Mouse (Mus musculus) skeletal muscle tissue, adult 2 months (tissue): ENCODE results near the gene Irgm1.
"Not testable (repeated sequence)": the region's sequence is repeated elsewhere in the genome, so short reads cannot be mapped to it uniquely, and the experiment has no call there.

Experiments used
- DNase-seq: peaks from one replicate; pipeline ENCODE4 v3.0.0-alpha.2; 2012; ENCODE audit warnings: low read depth, low spot score

Irgm1 gene

DNA sequence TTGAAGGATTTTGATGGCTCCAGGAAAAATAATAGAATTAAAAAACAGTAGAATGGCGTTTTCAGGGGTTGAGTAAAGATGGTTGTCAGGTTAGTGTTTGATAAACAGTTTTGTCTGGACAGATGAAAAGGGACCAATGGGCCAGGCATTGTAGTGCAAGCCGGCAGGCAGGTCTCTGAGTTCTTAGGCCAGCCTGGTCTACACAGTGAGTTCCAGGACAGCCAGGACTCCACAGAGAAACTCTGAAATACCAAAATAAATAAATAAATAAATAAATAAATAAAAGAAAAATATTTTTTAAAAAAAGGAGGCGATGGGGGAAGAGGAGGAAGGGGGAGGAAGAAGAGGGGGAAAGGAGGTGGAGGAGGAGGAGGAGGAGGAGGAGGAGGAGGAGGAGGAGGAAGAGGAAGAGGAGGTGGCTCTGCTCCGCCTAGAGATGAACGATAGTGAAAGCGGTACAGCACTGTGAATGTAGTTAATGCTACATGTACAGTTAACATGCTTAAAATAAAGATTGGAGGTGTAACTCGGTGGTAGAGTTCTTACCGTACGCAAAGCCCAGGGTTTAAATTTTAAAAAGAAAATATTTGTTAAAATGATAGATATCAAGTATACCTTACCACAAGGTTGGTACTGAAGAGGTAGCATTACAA lies 38.3 kb downstream of the Irgm1 start:
- no peak for DNase-seq

DNA sequence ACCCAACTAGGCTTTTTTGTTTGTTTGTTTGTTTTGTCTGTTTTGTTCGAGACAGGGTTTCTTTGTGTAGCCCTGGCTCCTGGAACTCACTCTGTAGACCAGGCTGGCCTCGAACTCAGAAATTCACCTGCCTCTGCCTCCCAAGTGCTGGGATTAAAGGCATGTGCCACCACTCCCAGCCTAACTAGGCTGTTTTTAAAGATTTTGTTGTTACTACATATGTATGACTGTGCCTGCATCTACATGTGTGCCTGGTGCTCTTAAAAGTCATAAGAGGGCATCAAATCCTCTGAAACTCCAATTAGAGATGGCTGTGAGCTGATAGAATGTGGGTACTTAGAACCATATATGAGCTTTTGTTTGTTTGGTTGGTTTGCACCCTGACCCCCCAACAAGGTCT lies 40.2 kb downstream of the Irgm1 start:
- no peak for DNase-seq

DNA sequence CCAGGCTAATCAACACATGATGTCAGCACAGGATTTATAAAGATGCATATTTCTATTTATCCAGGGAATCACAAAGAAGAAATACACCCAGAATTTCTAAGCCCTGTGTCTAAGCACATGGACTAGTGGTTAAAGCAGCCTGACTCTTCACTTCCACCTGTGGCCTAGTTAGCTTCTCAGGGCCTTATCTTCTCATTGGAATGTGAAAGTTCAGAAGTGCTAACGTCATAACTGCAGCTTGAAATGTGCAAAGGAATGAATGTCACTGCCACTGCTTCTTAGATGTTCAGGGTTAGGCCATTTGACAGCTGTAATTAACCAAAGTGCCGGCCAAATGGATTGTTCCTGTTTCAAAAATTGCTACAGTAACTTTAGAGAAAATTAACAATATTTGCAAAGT lies 41.2 kb downstream of the Irgm1 start:
- no peak for DNase-seq

DNA sequence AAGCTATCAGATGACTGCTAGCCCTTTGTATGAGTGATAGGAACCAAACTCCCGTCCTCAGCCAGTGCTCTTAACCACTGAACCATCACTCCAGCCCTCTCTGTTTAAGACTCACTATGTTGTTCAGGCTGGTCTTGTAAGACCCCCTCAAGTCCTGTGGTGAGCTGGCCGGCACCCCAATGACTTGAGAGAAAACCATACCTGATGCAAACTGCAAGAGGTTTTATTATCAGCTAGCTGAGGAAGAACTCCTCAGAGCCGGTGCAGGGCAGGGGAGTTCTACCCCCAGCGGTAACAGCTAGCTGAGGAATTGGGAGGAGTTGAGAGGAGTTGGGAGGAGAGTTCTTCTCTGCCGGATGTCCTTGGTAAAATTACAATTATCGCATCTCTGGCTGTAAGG lies 43.6 kb downstream of the Irgm1 start:
- DNase-seq: no peak

DNA sequence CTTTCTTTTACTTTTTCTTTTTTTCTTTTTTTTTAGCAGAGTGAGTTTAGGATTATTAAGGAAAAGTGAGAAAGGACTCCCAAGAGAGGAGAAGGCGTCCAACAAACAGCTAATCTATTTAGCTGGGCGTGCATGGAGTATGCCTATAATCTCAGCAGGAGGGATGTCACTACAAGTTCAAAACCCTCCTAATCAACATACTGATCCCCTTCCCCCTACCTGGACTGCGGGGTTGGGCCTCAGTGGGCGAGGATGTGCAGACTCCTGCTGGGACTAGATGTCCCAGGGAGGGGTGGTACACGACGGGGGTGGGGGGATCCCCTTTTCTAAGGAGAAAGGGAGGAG lies 44.8 kb downstream of the Irgm1 start:
- no peak for DNase-seq

DNA sequence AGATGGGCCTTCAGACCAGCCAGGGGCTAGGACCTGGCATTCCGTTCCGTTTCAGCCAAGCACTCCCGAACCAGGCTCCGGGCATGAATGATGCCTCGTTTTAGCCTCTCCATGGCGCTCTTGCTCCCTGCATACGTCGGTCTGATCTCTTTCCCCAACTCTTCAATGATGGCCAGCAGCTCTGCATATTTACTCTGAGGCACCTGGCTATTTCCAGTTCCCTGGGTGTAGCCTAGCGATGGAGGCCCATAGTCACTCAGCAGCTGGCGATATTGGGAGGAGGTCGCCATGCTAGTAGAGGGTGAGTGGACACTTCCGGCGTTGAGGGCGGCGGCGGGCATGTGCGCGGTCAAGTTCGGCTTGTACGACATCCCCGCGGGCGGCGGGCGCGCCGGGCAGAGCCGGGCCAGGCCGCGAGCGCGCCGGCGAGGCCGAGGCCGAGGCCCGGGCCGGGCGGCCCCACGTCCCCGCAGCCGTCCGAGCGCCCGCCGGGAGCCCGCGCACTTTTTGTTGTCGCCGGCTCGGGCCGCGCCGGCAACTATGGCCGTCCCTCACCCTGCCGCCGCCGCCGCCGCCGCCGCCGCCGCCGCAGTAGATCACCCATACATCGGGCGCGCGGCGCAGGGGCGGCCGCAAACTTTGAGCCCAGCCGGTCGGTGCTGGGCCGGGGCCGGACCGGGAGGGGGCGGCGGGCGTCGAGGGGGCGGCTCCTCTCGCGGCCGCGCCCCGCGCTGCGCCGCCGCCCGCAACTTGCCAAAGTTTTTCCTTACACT lies 45.3 kb downstream of the Irgm1 start, which contains the start of the genes Trim7 and Gm12184:
TSS of gene Trim7 (plus strand) at position 162 of the 773 bp plus-strand sequence.
TSS of gene Gm12184 (minus strand) at position 677 of the 773 bp plus-strand sequence.
- DNase-seq: not testable (repeated sequence)

DNA sequence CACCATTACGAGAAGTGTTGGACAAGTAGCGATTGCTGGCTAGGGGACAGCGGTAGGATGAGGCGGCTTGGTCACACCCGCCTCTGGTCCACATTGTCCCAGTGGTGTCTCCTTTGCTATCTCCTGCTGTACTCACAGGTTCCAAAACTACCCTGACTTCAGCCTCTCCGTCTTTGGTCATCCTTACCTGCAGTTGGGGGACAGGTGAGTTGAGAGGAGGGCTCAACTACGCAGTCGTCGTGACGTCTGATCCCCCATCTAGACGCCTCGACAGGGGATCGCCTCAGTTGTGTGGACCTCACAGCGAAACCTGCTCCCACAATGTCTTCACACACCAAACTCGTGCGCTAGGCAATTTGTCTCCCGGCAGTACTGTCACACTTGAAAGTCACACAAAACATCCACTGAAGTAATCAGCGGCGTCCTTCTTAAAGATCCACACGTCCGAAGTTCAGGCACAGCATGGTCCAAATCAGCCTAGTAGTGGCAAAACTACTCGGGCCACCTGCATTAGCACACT lies 47.1 kb downstream of the Irgm1 start:
- no peak for DNase-seq

DNA sequence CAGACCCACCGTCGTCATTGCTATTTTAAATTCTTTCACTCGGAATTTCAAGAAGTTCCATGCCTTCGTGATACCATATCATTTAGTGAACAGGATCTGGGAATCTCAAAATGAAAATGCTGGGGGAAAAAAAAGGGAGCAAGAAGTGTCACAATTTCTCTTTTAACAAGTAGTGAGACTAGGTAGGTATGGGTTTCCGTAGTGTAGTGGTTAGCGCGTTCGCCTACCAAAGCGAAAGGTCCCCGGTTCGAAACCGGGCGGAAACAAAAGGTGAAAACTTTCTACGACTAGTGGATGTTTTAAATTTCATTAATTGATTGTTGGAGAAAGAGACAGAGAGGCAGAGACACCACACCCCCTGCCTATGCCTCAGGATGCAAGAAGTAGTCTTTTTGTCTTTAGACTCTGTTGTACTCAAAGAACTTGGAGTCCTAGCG lies 47.9 kb downstream of the Irgm1 start:
- DNase-seq: no peak

DNA sequence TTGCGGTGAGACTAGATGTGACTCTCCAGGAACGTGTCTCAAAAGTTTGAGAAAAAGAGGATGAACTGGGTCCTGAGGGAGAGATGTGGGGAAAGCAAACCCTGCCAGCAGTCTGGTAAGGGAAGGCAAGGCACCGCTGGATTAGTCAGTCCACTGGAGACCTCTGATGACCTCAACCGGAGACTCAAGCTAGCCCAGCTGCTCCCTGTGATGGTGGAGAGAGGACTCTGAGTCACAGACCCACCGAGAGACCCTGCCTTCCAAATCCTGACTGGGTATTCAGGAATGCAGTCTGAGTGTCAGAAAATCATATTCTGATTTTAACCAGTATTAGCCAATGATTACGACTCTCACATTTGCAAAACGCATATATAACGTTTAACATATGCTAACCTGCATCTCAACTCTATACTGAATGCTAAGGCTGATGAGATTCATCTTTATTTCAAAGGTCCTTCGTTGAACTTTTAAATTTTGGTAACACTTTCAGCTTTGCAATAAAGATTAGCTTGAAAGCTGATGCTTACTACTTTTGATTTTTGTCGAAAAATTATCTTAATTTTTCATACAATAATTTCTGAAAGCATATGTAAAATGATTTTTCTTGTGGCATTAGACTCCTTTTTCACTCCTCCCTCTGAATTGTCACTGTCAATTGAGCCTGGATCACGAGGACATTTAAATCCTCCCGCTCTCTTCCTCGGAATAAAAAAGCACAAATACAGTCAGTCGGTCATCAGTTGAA lies 48.5 kb downstream of the Irgm1 start:
- DNase-seq: no peak

DNA sequence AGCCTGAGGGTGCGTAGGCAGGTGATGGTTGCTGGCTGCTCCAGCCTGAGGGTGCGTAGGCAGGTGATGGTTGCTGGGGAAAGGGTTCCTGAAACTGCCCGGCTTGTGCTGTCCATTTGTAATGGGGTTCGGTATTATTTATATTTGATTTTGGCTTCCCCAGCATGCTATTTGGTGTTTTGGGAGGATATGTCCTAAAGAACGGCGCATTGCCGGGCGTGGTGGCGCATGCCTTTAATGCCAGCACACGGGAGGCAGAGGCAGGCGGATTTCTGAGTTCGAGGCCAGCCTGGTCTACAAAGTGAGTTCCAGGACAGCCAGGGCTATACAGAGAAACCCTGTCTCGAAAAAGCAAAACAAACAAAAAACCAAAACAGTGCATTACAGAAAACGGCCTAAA lies 50.2 kb downstream of the Irgm1 start:
- not testable (repeated sequence) for DNase-seq

DNA sequence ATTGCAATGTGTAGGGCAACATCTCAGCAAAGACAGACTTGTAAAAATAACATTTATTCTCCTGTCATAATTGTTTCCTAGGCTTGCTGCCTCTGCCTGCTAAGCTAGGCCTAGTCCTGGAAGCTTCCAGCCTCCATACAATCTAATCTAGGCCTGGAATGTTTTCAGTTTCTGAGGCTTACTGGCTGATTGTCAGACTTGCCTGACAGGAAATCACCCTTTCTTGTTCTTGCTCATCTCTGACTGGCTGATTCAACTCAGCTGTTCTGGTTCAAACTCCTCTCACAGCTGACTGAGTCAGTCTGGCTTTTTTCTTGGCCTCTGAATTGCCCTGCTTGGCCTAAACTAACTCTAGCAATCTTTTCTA lies 51.2 kb downstream of the Irgm1 start:
- no peak for DNase-seq

DNA sequence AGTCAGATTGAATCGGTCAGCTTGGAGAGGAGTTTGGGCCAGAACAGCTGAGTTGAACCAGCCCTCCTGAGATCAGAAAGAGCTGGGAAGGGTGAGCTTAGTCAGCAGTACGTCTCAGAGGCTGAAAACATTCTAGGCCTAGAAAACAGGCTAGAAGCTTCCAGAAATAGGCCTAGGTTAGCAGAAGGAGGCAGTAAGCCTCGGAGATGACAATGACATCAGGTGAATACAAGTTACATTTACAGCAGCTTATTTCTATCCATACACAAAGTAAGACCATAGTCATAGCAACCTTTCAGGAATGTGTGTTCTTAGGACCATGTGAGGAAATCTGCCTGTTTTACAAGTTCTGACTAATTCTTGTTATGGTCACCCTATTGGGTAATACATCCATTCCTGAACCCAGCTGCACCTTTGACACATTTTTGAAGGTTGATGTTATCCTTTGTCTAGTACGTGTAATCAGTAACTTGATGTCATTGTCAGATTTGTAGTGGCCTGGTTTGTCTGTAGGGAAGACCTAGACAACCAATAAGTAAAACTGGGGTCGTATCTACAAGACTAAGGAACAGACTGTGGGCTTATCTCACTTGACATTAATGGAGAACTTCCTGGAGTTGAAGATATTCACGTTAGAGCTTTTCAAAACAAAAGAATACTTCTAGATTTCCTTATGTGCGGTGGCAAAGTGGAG lies 51.7 kb downstream of the Irgm1 start:
- no peak for DNase-seq

DNA sequence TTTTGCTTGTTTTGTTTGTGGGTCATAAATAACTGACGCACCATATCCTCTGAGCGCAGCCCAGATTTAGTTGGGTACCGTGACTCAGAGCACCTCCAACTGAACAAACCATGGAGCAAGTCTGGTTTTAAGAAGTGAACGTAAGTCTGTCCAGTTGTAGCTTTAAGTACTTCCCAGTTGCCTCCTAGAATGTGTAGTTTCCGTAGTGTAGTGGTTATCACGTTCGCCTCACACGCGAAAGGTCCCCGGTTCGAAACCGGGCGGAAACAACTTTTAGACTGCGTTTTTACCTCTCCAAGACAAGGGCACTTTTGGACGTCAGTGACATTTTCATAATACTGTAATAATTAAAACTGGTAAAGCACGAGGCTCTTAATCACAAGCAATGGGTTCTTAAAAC lies 53.1 kb downstream of the Irgm1 start:
- peak; percentile 97 for DNase-seq

DNA sequence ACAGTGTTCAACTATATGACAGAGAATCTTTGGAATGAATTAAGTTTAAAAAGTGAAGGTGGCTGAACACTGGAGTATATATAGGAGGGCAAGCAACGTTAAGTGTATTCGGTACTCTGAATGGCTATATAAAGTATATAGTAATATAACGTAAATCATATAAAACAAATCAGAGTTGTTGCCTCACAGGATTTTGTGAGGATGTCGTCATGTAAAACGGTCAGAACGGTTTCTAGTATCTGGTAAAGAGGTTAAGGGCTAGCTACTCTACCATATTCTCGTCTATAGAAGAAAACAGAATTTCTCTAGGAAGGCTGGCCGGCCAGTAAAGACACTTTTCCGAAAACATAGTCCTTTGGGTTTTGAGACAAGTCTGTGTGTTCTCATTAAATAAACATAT lies 53.7 kb downstream of the Irgm1 start:
- no peak for DNase-seq

DNA sequence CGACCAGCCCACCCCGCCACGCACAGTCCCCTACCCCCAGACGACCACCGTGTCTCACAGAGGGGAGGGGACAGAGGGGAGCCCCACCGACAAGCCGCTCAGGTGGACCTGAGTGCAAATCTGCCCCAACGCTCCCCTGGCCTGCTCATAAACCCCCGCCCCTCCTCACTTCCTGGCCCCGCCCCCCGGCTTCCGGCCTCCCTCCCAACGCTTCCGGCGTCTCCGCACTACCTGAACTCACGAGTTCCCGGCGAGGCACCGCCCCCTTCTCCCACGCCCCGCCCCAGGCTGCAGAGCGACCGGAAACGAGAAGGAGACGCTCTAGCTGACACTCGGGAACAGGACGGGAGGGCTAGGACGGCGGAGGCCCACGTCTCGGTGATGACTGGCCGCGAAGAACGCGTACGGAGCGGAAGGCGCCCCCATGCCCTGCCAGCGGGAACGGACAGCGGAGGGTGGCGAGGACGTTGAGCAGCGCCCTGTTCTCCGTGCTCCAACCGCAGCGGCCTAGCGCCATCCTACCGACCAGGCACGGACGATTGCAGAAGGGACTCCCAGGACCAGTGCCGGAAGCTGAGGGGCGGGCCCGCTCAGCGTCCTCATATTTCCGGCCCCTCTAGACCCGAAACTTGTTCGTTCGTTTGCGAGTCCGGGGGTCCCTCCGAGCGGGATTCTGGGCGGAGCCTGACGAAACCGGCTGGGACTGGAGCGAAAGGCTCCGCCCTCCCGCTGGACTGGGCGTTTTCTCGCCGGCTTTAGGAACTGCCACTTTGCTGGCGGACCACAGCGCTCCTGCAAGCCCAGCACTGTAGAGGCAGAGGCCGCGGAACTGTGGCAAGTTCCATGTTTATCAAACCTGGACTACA lies 54.5 kb downstream of the Irgm1 start, which contains the start of gene Trim41:
TSS of gene Trim41 (minus strand) at position 554 of the 866 bp plus-strand sequence.
- DNase-seq: peak; percentile 97

DNA sequence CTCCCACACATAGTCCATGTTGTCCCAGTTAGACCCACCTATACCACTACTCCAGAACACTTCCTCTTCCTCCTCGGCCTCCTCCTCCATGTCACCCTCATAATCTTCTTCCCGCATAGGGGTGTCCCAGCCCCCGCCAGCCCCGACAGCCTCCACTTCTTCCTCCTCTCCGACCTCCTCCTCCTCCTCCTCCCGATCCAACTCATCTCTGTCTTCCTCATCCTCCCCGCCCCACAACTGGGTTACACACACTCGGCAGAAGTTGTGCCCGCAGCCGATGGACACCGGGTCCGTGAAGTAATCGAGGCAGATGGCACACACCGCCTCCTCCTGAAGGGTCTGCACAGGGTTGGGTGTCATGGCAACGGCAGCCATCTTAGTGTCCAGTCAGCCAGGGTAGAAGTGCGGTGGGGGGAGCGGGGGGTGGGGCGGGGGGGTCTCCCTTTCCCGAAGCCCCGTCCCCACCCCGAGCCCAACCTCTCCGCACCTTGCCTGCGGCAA lies 55.2 kb downstream of the Irgm1 start:
- DNase-seq: no peak

DNA sequence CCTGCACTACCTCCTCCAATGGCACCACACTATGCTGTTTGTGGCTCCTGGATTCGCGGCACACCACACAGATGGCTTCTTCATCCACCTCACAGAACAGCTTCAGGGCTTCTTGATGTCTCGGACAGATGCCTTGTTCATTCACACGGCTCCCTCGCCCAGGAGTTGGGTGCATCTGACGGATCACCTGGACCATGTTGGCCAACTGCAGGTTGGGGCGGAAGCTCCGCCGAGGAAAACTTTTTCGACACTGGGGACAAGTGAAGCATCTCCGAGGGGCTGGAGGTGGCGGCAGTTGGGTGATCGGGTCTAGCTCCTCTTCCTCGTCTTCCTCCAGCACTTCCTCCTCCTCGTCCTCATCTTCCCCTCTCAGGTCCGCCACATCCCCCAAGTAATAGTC lies 55.6 kb downstream of the Irgm1 start:
- no peak for DNase-seq

DNA sequence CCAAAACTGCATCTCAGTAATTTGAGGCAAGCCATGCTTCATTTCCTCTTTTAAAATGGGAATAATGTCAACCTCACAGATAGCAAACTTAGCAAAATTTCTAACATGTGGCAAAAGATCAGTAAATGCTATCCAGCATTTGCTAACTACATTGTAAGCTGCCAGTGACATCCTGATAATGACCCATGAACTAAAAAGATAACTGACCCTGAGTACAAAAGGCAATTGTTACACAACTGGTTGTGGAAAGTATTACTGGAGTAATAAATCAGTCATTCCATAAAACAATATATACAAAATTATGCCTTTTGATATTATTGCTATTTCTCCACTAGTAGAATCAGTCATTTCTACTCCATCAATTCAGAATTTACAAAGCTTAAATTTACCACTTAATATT lies 57.7 kb downstream of the Irgm1 start:
- DNase-seq: no peak
